Mouse (Mus musculus) adrenal gland, postnatal 10 days (tissue): Measurements from ENCODE around the gene Nt5c1b. TPM values are rescaled to one million over a fixed set of nuclear protein-coding genes. Genes with fewer than 3 reads are reported as not detected.

Experiments used
- DNase-seq: peaks from one replicate; pipeline ENCODE4 v3.0.0; 2021; ENCODE audit warnings: mixed read lengths
- long read RNA-seq, 2 experiments: library from polyadenylated mRNA; stranded (forward); transcript quantifications; one replicate each; pipeline ENCODE4 v2.0.0; 2021
- total RNA-seq, 2 experiments: library from RNA; stranded (reverse); gene quantifications; 2 replicates each; pipeline ENCODE4 v1.2.3; 2021

Nt5c1b gene
- not detected for total RNA-seq
- long read RNA-seq, experiment 1 = 0 reads
- long read RNA-seq, experiment 2 = 0 reads

- DNase-seq = no peak
Measured at GRCm38 (mm10) chr12:10369673-10370072, at the start of gene Nt5c1b. TSS of gene Nt5c1b (plus strand) at chr12:10369973.

GRCm38 (mm10) chr12:10327651-10328050 is 42.1 kb upstream of the Nt5c1b start:
- DNase-seq = no peak

GRCm38 (mm10) chr12:10329460-10329859 is 40.3 kb upstream of the Nt5c1b start:
- DNase-seq = no peak

- DNase-seq = no peak
Measured at GRCm38 (mm10) chr12:10340604-10341003, 29.2 kb upstream of the Nt5c1b start.

GRCm38 (mm10) chr12:10350706-10351105 is 19.1 kb upstream of the Nt5c1b start:
- no peak for DNase-seq

GRCm38 (mm10) chr12:10357756-10358155 is 12.0 kb upstream of the Nt5c1b start:
- no peak for DNase-seq

- peak; percentile 97 for DNase-seq
Measured at GRCm38 (mm10) chr12:10390671-10391441, 21.1 kb downstream of the Nt5c1b start, which contains the start of gene Rdh14. TSS of gene Rdh14 (plus strand) at chr12:10390772.

- DNase-seq = no peak
Measured at GRCm38 (mm10) chr12:10400788-10401187, 31.0 kb downstream of the Nt5c1b start.

GRCm38 (mm10) chr12:10402421-10403115 is 32.8 kb downstream of the Nt5c1b start:
- DNase-seq = no peak

- DNase-seq = no peak
Measured at GRCm38 (mm10) chr12:10410511-10411179, 40.9 kb downstream of the Nt5c1b start.

GRCm38 (mm10) chr12:10411453-10411852 is 41.7 kb downstream of the Nt5c1b start:
- DNase-seq = no peak

GRCm38 (mm10) chr12:10422347-10422746 is 52.6 kb downstream of the Nt5c1b start:
- no peak for DNase-seq

GRCm38 (mm10) chr12:10425982-10426863 is 56.5 kb downstream of the Nt5c1b start:
- no peak for DNase-seq

- no peak for DNase-seq
Measured at GRCm38 (mm10) chr12:10430999-10431398, 61.2 kb downstream of the Nt5c1b start.

GRCm38 (mm10) chr12:10438054-10439001 is 68.6 kb downstream of the Nt5c1b start:
- peak; percentile 92 for DNase-seq

Other genes with a start within 250 kb of the Nt5c1b start
- 10 to 100 TPM; 32.0 to 33.4 TPM for gene Rdh14, start 20.8 kb downstream of the Nt5c1b start, total RNA-seq